Mouse (Mus musculus) heart, postnatal 0 days (tissue): ENCODE results near the gene Nxpe3. TPM values are rescaled to one million over a fixed set of nuclear protein-coding genes. Genes with fewer than 3 reads are reported as not detected.

Experiments
- ATAC-seq: fragments of 200-750 bp; cut with Nextera tagmentation; 2 replicates; pipeline ENCODE4 v1.8.0; 2017; ENCODE audit warnings: low read depth, moderate number of reproducible peaks, moderate library complexity; ENCODE audit not compliant: insufficient read depth
- DNase-seq: peaks from one replicate; pipeline ENCODE4 v3.0.0-alpha.2; 2016; ENCODE audit warnings: low spot score
- H3K27ac ChIP-seq: fragments of 300-500 bp; sonication (generic); 2 replicates; pipeline ENCODE4 v1.5.1; 2014; ENCODE audit warnings: low read depth, mild to moderate bottlenecking
- H3K27me3 ChIP-seq: fragments of 300-500 bp; sonication (generic); 2 replicates; pipeline ENCODE4 v1.6.1; 2014; ENCODE audit warnings: low read length, mixed read lengths; ENCODE audit not compliant: control insufficient read depth, insufficient read depth
- H3K36me3 ChIP-seq: fragments of 300-500 bp; sonication (generic); replicated peaks from 2 replicates; pipeline ENCODE4 v1.6.1; 2014; ENCODE audit warnings: low read length, mixed read lengths; ENCODE audit not compliant: control insufficient read depth, insufficient read depth
- H3K4me1 ChIP-seq: fragments of 300-500 bp; sonication (generic); 2 replicates; pipeline ENCODE4 v1.6.1; 2014; ENCODE audit warnings: antibody characterized with exemption; ENCODE audit not compliant: control insufficient read depth, insufficient read depth
- H3K4me2 ChIP-seq: fragments of 300-500 bp; sonication (generic); 2 replicates; pipeline ENCODE4 v1.6.1; 2014; ENCODE audit warnings: low read depth, mild to moderate bottlenecking, low read length, moderate library complexity
- H3K4me3 ChIP-seq: fragments of 300-500 bp; sonication (generic); 2 replicates; pipeline ENCODE4 v1.5.1; 2014; ENCODE audit warnings: low read depth, low read length
- H3K9ac ChIP-seq: fragments of 300-500 bp; sonication (generic); replicated peaks from 2 replicates; pipeline ENCODE4 v1.6.1; 2014; ENCODE audit warnings: low read depth, low read length, mixed read lengths
- H3K9me3 ChIP-seq: fragments of 300-500 bp; sonication (generic); replicated peaks from 2 replicates; pipeline ENCODE4 v1.6.1; 2016; ENCODE audit warnings: low read length; ENCODE audit not compliant: control insufficient read depth
- CTCF ChIP-seq: IDR thresholded peaks from 2 replicates; pipeline ENCODE4 v1.5.1; 2016; ENCODE audit warnings: antibody characterized with exemption, control low read depth, low read depth
- EP300 ChIP-seq: IDR thresholded peaks from 2 replicates; pipeline ENCODE4 v1.6.1; 2016; ENCODE audit warnings: antibody characterized with exemption, low read depth
- WGBS: fragments of 180-500 bp; shearing (Covaris S2); extraction: QIAGEN DNeasy Blood & Tissue Kit; methylation state at CpG from one replicate; pipeline ENCODE4 v1.1.7; 2014; 5-methylcytosine and 5-hydroxymethylcytosine counted together
- polyA plus RNA-seq: library from polyadenylated mRNA; unstranded; fragments of >200 nt; fragmentation: Nextera tagmentation; extraction: Ambion mirVana; gene quantifications from 2 replicates; pipeline ENCODE4 v1.2.1, GENCODE M21; 2015
- total RNA-seq: library from RNA; depleted of rRNA; stranded (reverse); fragments of >200 nt; gene quantifications from 2 replicates; pipeline ENCODE4 v1.2.3, GENCODE M21; 2014; ENCODE audit warnings: low replicate concordance

Gene Nxpe3
- total and polyA plus RNA-seq, 2 experiments from 2014 or later: 0.20 TPM; not detected in 1

DNA sequence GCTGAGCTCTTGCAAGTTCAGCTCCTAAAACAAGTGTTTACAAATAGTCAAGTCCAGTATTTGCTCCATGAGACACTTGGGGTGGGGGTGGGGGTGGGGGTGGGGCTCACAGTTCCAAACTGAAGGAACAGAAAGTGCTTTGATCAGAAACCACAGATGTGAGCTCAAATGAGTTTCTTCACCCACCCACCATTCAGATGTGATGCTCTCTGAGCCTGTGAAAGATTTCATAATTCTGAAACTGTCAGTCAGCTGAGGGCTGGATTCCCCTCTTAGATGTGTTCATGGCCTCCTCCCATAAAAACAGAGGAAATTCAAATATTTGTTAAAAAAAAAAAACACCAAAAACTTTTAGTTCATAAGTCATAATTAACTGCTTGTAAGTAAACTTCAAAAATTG is 59.3 kb downstream of the Nxpe3 start:
- 0 out of 2 replicates have a peak, but pooled peaks cover 4% of the 10 kb centered on the region for H3K36me3 ChIP-seq
- H3K27ac ChIP-seq: no peak overlapping the region
- no peak overlapping the region for H3K9ac ChIP-seq
- H3K4me2 ChIP-seq: no peak overlapping the region
- no peak overlapping the region for H3K4me3 ChIP-seq
- no peak for DNase-seq
- H3K4me1 ChIP-seq: 0 out of 2 replicates have a peak, but pooled peaks cover 8% of the 10 kb centered on the region
- TF ChIP-seq EP300 (no peak), CTCF (no peak)
- H3K9me3 ChIP-seq: no peaks in the 10 kb centered on the region
- no peaks in the 10 kb centered on the region for H3K27me3 ChIP-seq
- no peak for ATAC-seq

DNA sequence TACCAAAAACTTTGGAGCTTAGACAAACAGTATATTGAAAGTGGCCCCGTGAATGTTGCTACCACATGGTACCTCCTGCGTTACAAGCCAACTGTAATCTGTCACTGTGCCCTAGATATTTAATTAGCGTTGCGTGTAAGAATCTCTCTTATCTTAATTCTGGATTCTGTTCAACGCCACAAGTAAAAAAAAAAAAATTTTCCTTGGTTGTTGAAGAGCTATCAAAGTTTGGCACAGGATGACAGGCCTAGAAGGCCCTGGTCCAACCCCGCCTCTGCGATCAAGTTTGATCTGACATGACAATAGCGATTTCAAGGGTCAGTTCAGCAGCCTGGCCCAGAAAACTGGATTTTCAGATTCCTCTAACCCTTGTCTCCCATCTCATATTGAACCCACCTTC is 62.5 kb downstream of the Nxpe3 start:
- H3K4me2 ChIP-seq: no peak overlapping the region
- H3K4me3 ChIP-seq: no peak overlapping the region
- H3K4me1 ChIP-seq: 0 out of 2 replicates have a peak, but pooled peaks cover under 1% of the 10 kb centered on the region
- ATAC-seq (no peak), DNase-seq (no peak)
- no peak overlapping the region for H3K9ac ChIP-seq
- no peak overlapping the region for H3K27ac ChIP-seq
- H3K9me3 ChIP-seq: no peaks in the 10 kb centered on the region
- no peak for TF ChIP-seq EP300
- TF ChIP-seq CTCF: no peak
- no peaks in the 10 kb centered on the region for H3K27me3 ChIP-seq
- 0 out of 2 replicates have a peak, but pooled peaks cover 4% of the 10 kb centered on the region for H3K36me3 ChIP-seq
- WGBS: 74% methylated on average over 8 of the region's 8 CpGs

DNA sequence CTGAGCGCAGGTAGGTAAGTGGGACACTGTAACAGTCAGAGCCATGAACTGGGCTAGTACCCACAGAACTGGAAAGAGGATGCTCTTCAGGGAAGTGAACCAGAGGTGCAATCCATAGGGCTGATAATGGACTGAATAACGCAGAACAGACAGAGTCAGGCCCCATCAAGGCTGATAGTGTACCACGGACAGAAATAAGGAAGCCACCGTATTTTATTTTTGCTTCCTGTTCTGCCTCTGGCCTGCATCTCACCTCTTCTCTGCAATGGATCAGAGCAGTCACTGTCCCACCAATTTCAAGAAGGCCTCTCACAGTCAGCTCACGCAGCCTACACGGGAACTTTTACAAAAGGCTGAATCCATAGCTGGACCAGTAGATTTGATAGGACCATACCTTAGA is 63.0 kb downstream of the Nxpe3 start:
- Histone ChIP-seq H3K4me1 (no peaks in the 10 kb centered on the region), H3K4me3 (no peak overlapping the region), H3K9me3 (no peaks in the 10 kb centered on the region), H3K27ac (no peak overlapping the region), H3K4me2 (no peak overlapping the region), H3K27me3 (no peaks in the 10 kb centered on the region), H3K36me3 (0 out of 2 replicates have a peak, but pooled peaks cover 4% of the 10 kb centered on the region), H3K9ac (no peak overlapping the region)
- no peak for ATAC-seq
- 81% methylated on average over 6 of the region's 6 CpGs for whole genome bisulfite sequencing
- no peak for DNase-seq
- TF ChIP-seq CTCF: no peak

- no peak for ATAC-seq
- TF ChIP-seq EP300 (no peak), CTCF (no peak)
- H3K9ac ChIP-seq: no peak overlapping the region
Observed at GRCm38 (mm10) chr16:55831451-55831850, 63.6 kb downstream of the Nxpe3 start.

DNA sequence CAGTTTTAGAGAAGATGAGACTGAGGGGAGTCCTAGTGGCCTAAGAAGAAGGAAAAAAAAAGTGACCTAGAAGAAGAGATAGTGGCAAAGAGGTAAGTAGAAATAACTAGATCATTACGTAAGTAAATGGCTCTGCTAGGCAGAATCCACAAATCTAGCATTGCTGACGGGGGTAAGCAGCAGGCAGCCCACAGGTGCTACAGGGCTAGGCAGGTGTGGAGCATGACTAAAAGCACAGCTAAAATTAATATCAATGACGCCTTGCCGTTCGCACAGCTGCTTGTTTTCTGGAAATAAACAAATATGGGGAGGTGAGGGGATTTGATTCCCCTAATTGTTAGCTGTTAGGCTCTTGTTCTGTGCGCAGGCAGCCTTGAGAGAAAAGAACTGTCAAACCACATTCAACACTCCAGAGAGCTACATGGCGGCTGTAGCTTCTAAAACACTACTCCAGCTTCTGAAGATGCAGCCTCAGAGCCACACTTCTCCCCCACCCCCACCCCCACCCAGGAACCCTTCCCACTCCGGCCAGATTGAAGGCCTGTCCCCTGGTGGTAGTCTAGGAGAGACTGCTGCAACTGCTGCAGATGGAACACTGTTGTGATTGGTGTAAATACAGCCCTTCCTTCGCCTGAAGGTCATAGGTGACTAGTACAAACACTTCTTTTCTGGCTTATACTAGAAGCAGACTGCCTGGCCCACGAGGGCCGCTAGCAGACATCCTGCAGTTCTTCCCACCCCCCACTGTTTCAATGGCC is 71.5 kb downstream of the Nxpe3 start:
- H3K9ac ChIP-seq: no peak overlapping the region

More at GRCm38 (mm10) chr16:55831451-55831850, 63.6 kb downstream of the Nxpe3 start:
- WGBS: 89% methylated on average over 1 of the region's 1 CpGs
- H3K4me3 ChIP-seq: no peak overlapping the region
- no peak for DNase-seq
- no peak overlapping the region for H3K4me2 ChIP-seq
- no peaks in the 10 kb centered on the region for H3K9me3 ChIP-seq
- H3K36me3 ChIP-seq: 0 out of 2 replicates have a peak, but pooled peaks cover 4% of the 10 kb centered on the region
- no peaks in the 10 kb centered on the region for H3K27me3 ChIP-seq
- no peaks in the 10 kb centered on the region for H3K4me1 ChIP-seq
- no peak overlapping the region for H3K27ac ChIP-seq

More for the DNA sequence above, 71.5 kb downstream of the Nxpe3 start:
- no peak overlapping the region for H3K4me3 ChIP-seq
- H3K4me2 ChIP-seq: no peak overlapping the region
- H3K27me3 ChIP-seq: no peaks in the 10 kb centered on the region
- TF ChIP-seq EP300 (no peak), CTCF (no peak)
- 73% methylated on average over 11 of the region's 11 CpGs for WGBS
- H3K27ac ChIP-seq: no peak overlapping the region
- H3K9me3 ChIP-seq: no peaks in the 10 kb centered on the region
- no peak for DNase-seq
- H3K36me3 ChIP-seq: no peaks in the 10 kb centered on the region
- no peak for ATAC-seq
- no peaks in the 10 kb centered on the region for H3K4me1 ChIP-seq
